Mouse (Mus musculus) midbrain, embryonic 13.5 days (tissue): ENCODE results near the gene Psg22. TPM values are rescaled to one million over a fixed set of nuclear protein-coding genes. Genes with fewer than 3 reads are reported as not detected.
"Not testable (repeated sequence)": the region's sequence is repeated elsewhere in the genome, so short reads cannot be mapped to it uniquely, and the experiment has no call there.

Source experiments
- ATAC-seq: fragments of 200-750 bp; cut with Nextera tagmentation; 2 replicates; pipeline ENCODE4 v1.8.0; 2017; ENCODE audit warnings: mild to moderate bottlenecking, moderate TSS enrichment, moderate library complexity
- H3K27ac ChIP-seq: fragments of 300-500 bp; sonication (generic); 2 replicates; pipeline ENCODE4 v1.5.1; 2015; ENCODE audit warnings: inconsistent platforms, mild to moderate bottlenecking, moderate library complexity
- H3K27me3 ChIP-seq: fragments of 300-500 bp; sonication (generic); 2 replicates; pipeline ENCODE4 v1.6.1; 2015; ENCODE audit warnings: mild to moderate bottlenecking, inconsistent platforms
- H3K36me3 ChIP-seq: fragments of 300-500 bp; sonication (generic); 2 replicates; pipeline ENCODE4 v1.6.1; 2015; ENCODE audit warnings: mild to moderate bottlenecking, inconsistent platforms
- H3K4me1 ChIP-seq: fragments of 300-500 bp; sonication (generic); replicated peaks from 2 replicates; pipeline ENCODE4 v1.6.1; 2015; ENCODE audit warnings: inconsistent platforms
- H3K4me2 ChIP-seq: fragments of 300-500 bp; sonication (generic); replicated peaks from 2 replicates; pipeline ENCODE4 v1.6.1; 2015; ENCODE audit warnings: moderate library complexity, mild to moderate bottlenecking, inconsistent platforms
- H3K4me3 ChIP-seq: fragments of 300-500 bp; sonication (generic); replicated peaks from 2 replicates; pipeline ENCODE4 v1.5.1; 2015; ENCODE audit warnings: mild to moderate bottlenecking, inconsistent platforms
- H3K9ac ChIP-seq: fragments of 300-500 bp; sonication (generic); replicated peaks from 2 replicates; pipeline ENCODE4 v1.6.1; 2015; ENCODE audit warnings: mild to moderate bottlenecking, inconsistent platforms
- H3K9me3 ChIP-seq: fragments of 300-500 bp; sonication (generic); 2 replicates; pipeline ENCODE4 v1.6.1; 2016; ENCODE audit warnings: mild to moderate bottlenecking, inconsistent platforms
- WGBS: fragments of 180-500 bp; shearing (Covaris S2); methylation state at CpG from one replicate; pipeline ENCODE4 v1.1.7; 2015; 5-methylcytosine and 5-hydroxymethylcytosine counted together
- polyA plus RNA-seq: library from polyadenylated mRNA; unstranded; fragments of >200 nt; fragmentation: Nextera tagmentation; extraction: Ambion mirVana; gene quantifications from 2 replicates; pipeline ENCODE4 v1.2.1, GENCODE M21; 2015

Gene Psg22
- polyA plus RNA-seq: not detected in 2 replicates

GRCm38 (mm10) chr7:18717790-18718189 lies at the start of gene Psg22:
Psg22 (plus strand) TSS chr7:18718090.
- Histone ChIP-seq H3K4me3 (no peak within 1 kb of the TSS), H3K27me3 (no peaks in the 10 kb centered on the region), H3K36me3 (no peaks in the 10 kb centered on the region), H3K4me1 (no peaks in the 10 kb centered on the region), H3K9me3 (no peaks in the 10 kb centered on the region), H3K4me2 (no peak within 1 kb of the TSS), H3K9ac (no peak within 1 kb of the TSS), H3K27ac (no peak within 1 kb of the TSS)
- WGBS: 44% methylated on average over 2 of the region's 2 CpGs
- ATAC-seq: no peak

DNA sequence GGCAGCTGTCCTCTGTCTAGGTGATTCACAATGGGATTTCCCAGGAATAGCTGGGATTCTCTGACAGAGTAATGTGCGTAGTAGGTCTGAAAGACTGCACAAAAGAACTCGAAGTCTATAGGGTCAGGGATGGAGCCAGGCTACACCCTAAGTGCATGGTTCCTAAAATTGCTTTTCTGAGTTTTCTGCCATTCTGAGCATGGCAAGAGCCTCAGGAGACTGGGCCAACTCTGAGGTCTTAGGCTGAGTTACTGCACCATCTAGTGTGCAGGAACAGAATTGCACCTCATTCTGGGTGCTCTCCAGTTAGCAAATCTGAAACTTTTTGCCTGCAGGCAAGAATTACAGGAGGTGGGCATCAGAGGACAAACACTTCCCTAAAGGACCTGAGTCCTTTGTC lies 38.1 kb upstream of the Psg22 start:
- Histone ChIP-seq H3K9ac (no peak overlapping the region), H3K9me3 (no peaks in the 10 kb centered on the region), H3K4me3 (no peak overlapping the region), H3K4me2 (no peak overlapping the region), H3K36me3 (no peaks in the 10 kb centered on the region), H3K27ac (no peak overlapping the region), H3K27me3 (no peaks in the 10 kb centered on the region), H3K4me1 (no peaks in the 10 kb centered on the region)
- peak; percentile 67; the same call in 1 of the 2 replicates for ATAC-seq
- 47% methylated on average over 2 of the region's 2 CpGs for WGBS

DNA sequence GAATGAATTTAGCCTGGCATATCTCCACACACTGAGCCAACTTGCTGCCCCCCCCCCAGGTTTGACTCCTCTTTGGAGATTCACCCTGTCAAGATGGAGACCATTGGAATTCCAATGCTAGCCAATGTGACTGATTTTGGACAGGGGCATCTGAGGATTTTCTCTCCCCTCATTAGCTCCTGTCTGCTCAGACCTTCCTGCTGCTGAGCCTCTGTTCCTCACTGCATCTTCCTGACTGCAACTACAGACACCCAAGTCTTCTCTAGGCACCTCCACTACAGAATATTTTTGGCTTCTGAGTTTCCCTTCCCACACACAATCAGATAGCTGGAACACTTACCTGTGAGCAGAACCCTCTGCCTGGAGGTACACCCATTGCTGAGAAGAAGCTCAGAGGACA lies 32.3 kb upstream of the Psg22 start:
- no peaks in the 10 kb centered on the region for H3K27me3 ChIP-seq
- no peaks in the 10 kb centered on the region for H3K4me1 ChIP-seq
- H3K36me3 ChIP-seq: no peaks in the 10 kb centered on the region
- H3K4me3 ChIP-seq: no peak overlapping the region
- no peaks in the 10 kb centered on the region for H3K9me3 ChIP-seq
- H3K27ac ChIP-seq: no peak overlapping the region
- H3K4me2 ChIP-seq: no peak overlapping the region
- no peak overlapping the region for H3K9ac ChIP-seq
- ATAC-seq: no peak

DNA sequence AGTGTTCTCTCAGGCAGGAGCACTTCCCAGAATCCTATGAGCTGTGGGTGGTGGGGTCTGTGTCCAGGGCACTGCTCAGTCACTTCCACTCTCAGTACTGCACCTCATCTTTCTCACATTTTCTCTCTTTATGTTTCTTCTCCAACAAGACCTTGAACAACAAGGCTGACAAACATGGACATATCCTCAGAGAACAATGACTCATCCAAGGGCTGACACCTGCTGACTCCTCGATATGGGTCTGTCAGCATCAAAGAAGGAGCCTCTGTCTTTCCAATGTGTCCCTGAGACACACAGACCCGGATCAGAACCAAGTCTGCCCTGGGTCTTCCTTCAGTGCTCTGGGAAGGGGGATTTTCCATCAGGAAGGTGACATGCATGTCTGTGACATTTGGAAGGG lies 31.8 kb upstream of the Psg22 start, which contains the start of gene Psg20:
Psg20 (minus strand) TSS at position 101 of the 400 bp plus-strand sequence.
- no peak within 1 kb of the TSS for H3K4me3 ChIP-seq
- H3K27me3 ChIP-seq: no peaks in the 10 kb centered on the region
- H3K9ac ChIP-seq: no peak within 1 kb of the TSS
- no peak within 1 kb of the TSS for H3K4me2 ChIP-seq
- 66% methylated on average over 2 of the region's 2 CpGs for WGBS
- no peak within 1 kb of the TSS for H3K27ac ChIP-seq
- no peaks in the 10 kb centered on the region for H3K36me3 ChIP-seq
- no peaks in the 10 kb centered on the region for H3K4me1 ChIP-seq
- no peaks in the 10 kb centered on the region for H3K9me3 ChIP-seq
- ATAC-seq: no peak

GRCm38 (mm10) chr7:18710331-18710730 lies 7.6 kb upstream of the Psg22 start:
- not testable (repeated sequence) for H3K9ac ChIP-seq, H3K9me3 ChIP-seq, H3K4me1 ChIP-seq, H3K27me3 ChIP-seq, H3K27ac ChIP-seq, H3K4me3 ChIP-seq, H3K4me2 ChIP-seq, H3K36me3 ChIP-seq, ATAC-seq
- WGBS: 78% methylated on average over 4 of the region's 4 CpGs

DNA sequence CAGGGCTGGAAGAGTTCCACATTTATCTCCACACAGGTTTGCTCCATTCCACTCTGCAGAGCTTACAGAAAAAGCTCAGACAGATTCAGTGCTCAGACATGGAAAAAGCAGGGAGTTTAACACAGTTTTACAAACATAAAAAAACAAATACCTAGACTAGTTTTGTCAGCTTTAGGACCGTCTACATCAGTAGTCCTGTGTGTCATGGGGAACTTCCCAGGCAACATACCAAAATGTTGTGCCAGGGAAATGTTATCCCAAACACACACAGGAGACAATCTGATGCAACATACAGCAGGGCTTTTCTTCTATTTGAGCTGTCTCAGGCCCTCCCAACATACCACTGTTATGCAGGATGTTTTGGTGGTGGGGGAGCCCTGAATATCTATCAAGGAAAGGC lies 7.0 kb upstream of the Psg22 start:
- ATAC-seq: no peak
- H3K27me3 ChIP-seq: no peaks in the 10 kb centered on the region
- no peaks in the 10 kb centered on the region for H3K36me3 ChIP-seq
- H3K9ac ChIP-seq: no peak overlapping the region
- H3K9me3 ChIP-seq: no peaks in the 10 kb centered on the region
- H3K4me2 ChIP-seq: no peak overlapping the region
- 79% methylated on average over 1 of the region's 1 CpGs for WGBS
- no peak overlapping the region for H3K27ac ChIP-seq
- H3K4me1 ChIP-seq: no peaks in the 10 kb centered on the region
- H3K4me3 ChIP-seq: no peak overlapping the region

DNA sequence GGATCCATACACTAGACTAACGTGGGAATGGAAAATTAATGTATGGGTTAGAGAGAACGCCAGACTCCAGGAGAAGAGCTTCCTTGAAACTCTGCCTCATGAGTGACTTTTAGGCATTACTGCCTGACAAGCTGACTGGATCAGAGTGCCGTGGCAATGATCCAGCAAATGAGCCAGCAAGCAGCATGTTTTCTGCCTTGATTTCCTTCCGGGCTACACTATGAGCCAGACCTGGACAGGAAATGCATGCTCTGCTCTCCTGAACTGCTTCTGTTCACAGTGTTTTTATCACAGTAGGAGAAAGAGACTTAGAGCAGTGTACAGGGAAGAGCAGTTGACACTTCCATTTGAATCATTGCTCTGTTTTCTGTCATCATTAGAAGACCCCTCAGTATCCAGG lies 2.3 kb upstream of the Psg22 start:
- Histone ChIP-seq H3K9me3 (no peaks in the 10 kb centered on the region), H3K4me2 (no peak overlapping the region), H3K36me3 (no peaks in the 10 kb centered on the region), H3K4me1 (no peaks in the 10 kb centered on the region), H3K27me3 (no peaks in the 10 kb centered on the region), H3K9ac (no peak overlapping the region), H3K27ac (no peak overlapping the region), H3K4me3 (no peak overlapping the region)
- no peak for ATAC-seq
- WGBS: 68% methylated on average over 4 of the region's 4 CpGs

DNA sequence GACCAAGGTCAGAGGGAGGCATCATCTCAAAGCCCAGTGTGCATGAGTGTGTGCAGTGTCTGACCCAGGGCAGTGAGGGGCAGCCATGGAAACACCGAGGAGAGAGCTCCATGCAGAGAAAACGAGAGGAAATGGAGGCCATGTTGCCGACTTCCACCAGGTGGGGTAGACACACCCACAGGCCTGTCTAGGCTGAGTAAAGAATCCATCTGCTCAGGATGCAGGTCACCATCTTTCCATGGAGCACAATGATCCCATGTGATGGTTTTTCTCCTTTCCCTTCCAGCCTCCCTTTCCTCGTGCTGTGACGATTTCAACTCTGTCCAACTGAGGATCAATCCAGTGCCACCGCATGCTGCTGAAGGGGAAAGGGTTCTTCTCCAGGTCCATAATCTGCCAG lies 6.1 kb downstream of the Psg22 start:
- 84% methylated on average over 6 of the region's 6 CpGs for WGBS
- Histone ChIP-seq H3K36me3 (no peaks in the 10 kb centered on the region), H3K9ac (no peak overlapping the region), H3K27ac (no peak overlapping the region), H3K4me3 (no peak overlapping the region), H3K27me3 (no peaks in the 10 kb centered on the region), H3K4me2 (no peak overlapping the region), H3K4me1 (no peaks in the 10 kb centered on the region), H3K9me3 (no peaks in the 10 kb centered on the region)
- ATAC-seq: no peak

DNA sequence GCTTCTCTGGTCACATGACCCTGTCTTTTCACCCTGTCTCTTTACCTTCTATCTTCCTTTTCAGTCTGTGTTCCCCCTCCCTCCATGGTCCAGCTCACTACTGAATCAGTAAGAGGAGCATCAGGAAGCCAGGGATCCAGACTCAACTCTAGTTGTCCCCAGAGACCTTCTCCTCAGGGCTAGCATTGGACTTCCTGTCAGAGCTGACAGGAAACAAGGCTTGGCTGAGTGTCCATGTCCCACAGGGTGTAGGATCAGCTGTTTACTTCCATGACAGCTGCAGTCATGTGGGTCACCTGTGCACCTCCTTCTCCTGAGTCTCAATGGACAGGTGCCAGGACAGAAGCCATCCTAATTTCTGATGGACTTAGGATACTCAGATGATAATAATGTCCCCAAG lies 8.0 kb downstream of the Psg22 start:
- H3K9me3 ChIP-seq, H3K4me1 ChIP-seq, H3K4me2 ChIP-seq, ATAC-seq, H3K27me3 ChIP-seq, H3K36me3 ChIP-seq, H3K27ac ChIP-seq, H3K4me3 ChIP-seq, H3K9ac ChIP-seq: not testable (repeated sequence)

- 85% methylated on average over 1 of the region's 1 CpGs for WGBS
- H3K4me3 ChIP-seq: no peak overlapping the region
Measured at GRCm38 (mm10) chr7:18728391-18728790, 10.5 kb downstream of the Psg22 start.

GRCm38 (mm10) chr7:18733111-18733510 lies 15.2 kb downstream of the Psg22 start:
- H3K27ac ChIP-seq: no peak overlapping the region
- no peaks in the 10 kb centered on the region for H3K27me3 ChIP-seq
- H3K9ac ChIP-seq: no peak overlapping the region
- no peak for ATAC-seq
- H3K4me1 ChIP-seq: no peaks in the 10 kb centered on the region
- H3K9me3 ChIP-seq: no peaks in the 10 kb centered on the region
- H3K4me3 ChIP-seq: no peak overlapping the region
- H3K36me3 ChIP-seq: no peaks in the 10 kb centered on the region
- no peak overlapping the region for H3K4me2 ChIP-seq

More at GRCm38 (mm10) chr7:18728391-18728790, 10.5 kb downstream of the Psg22 start:
- no peaks in the 10 kb centered on the region for H3K4me1 ChIP-seq
- H3K4me2 ChIP-seq: no peak overlapping the region
- no peak overlapping the region for H3K27ac ChIP-seq
- no peaks in the 10 kb centered on the region for H3K36me3 ChIP-seq
- H3K9ac ChIP-seq: no peak overlapping the region
- H3K27me3 ChIP-seq: no peaks in the 10 kb centered on the region
- ATAC-seq: no peak
- no peaks in the 10 kb centered on the region for H3K9me3 ChIP-seq

DNA sequence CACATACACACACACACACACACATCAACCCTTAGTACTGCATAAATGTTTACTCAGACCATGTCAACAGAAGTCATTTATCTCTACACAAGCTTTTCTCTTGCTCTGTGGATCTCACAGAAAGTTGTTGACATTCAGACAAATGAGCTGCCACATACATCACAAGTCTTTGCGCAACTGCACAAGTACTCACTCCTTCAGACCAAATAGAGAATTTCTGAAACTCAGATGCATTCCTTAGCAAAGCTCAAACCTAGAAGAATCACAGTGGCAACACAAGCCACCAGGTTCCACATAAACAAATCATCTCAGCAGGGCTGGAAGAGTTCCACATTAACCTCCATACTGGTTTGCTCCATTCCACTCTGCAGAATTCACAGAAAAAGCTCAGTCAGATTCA lies 16.6 kb downstream of the Psg22 start:
- no peak overlapping the region for H3K27ac ChIP-seq
- H3K9ac ChIP-seq: no peak overlapping the region
- WGBS: 95% methylated on average over 1 of the region's 1 CpGs
- no peaks in the 10 kb centered on the region for H3K36me3 ChIP-seq
- no peak for ATAC-seq
- no peaks in the 10 kb centered on the region for H3K9me3 ChIP-seq
- no peaks in the 10 kb centered on the region for H3K4me1 ChIP-seq
- H3K4me2 ChIP-seq: no peak overlapping the region
- H3K27me3 ChIP-seq: no peaks in the 10 kb centered on the region
- no peak overlapping the region for H3K4me3 ChIP-seq

DNA sequence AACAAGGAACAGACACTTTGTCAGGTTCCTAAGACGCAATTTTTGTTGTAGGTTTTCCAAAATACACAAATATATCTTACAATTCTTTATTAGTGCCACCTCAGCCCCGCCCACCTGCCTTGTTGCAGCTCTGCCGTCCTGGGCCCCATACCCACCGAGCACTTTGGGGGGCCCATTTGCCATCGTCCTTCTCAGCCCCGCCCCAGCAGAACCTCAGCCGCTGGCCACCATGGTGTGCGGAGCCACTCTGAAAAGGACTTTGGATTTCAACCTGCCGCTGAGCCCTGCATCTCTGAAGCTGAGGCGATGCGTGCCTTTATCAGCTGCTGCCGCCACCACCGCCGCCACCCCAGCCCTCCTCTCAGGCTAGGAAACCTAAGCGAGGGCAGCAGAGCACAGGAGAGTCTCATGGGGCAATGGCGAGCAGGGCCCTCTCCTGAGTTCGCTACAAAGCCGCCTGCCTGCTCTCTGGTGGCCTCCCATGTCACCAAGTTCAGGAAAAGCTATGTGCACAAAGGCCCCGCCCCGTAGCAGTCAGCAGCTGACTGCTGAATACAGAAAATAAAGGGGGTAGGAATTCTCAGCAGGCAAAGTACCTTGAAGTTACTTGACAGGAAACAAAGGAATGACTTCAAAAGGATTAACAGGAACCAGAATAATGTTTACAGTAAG lies 28.4 kb downstream of the Psg22 start:
- Histone ChIP-seq H3K36me3 (no peaks in the 10 kb centered on the region), H3K4me3 (peak overlapping the region; percentile 35), H3K4me1 (peaks cover 5% of the 10 kb centered on the region), H3K27me3 (peaks cover 11% of the 10 kb centered on the region; the same call in 1 of the 2 replicates), H3K9ac (peak overlapping the region; percentile 57), H3K27ac (peak overlapping the region; percentile 47; the same call in 1 of the 2 replicates), H3K9me3 (no peaks in the 10 kb centered on the region), H3K4me2 (peak overlapping the region; percentile 54)
- 8% methylated on average over 20 of the region's 20 CpGs for WGBS
- ATAC-seq: peak; percentile 76
